Mouse (Mus musculus) induced T-regulatory cell, adult 2 months (primary cell): ENCODE measurements around the gene Gphn.
A peak's percentile ranks its signal among the peaks of the same experiment; 100 is the strongest.

ENCODE experiments used
- DNase-seq: peaks from one replicate; pipeline ENCODE4 v3.0.0-alpha.2; 2012; ENCODE audit warnings: low read depth

Gene Gphn

DNA sequence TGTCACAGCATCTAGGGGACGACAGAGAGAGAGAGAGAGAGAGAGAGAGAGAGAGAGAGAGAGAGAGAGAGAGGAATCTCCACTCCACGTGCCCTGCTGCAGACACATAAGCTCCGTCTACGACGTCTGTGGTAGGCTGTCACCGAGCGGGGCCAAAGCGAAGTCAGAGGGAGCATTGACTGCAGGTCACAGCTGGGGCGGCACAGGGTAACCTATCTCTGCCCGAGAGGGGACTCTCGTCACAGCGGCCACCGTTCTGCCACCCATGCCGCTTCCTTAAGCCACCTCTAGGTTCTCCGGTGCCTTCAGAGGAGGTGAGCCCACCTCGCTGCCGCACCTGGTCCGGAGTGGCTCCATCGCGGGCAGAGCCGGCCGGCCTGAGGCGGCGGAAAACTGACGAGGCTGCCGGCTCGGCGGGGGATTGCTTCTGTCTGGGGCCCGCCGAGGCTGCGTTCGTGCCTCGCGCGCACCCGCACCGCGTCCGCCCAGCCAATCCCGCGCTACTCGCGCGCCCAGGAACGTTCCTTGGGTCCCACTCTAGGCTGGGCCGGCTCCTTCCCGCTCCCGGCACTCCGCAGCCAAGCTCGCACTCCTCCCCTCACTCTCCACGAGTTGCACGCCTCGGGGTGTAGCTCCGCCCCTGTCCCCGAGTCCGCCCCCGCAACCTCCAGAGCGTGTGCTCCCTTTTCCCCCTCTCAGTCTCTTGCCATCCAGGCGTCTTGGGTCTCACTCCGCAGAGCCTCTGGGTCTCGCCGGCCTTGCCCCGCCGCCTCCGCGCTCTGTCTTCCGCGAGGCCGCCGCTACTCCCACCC lies at the start of gene Gphn:
TSS of gene Gphn (plus strand) at position 673 of the 812 bp plus-strand sequence.
- peak; percentile 86 for DNase-seq

DNA sequence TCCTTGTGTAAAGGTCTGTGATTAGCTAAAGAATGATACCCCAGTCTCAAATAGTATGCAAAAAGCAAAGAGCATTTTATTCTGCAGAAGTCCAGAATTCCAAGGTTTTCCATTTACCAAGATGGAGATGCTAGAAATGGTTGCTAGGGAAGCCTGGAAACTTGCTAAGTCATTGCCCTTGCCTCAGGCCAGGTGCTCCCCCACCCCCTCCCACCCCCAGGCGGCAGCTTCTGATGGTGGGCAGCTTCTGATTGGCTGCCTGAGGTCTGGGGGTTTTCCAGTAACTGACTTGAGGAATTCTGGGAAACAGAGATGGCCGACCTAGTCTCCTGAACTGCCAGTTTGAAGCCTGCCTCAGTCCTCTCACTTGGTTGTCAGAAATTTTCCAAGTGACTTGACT lies 44.7 kb upstream of the Gphn start:
- DNase-seq: no peak

DNA sequence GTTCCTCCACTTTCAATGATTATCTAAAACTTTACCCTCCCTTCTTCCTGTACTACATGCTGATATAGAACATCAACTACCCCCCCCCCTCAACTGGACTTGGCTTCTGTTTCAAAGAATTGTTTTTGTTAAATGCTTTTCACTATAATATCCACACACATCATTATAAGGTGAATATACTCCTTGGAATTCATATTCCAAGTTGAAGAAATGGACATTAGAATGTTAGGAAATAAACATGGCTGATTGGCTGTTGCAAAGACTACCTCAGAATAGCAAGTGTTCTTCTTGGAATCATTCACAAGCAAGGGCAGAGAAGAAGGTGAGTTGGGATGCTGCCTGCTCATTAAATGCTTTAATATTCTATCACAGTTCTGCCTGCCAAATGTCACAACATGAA lies 32.2 kb upstream of the Gphn start, which contains the start of gene Gm6657:
TSS of gene Gm6657 (plus strand) at position 301 of the 400 bp plus-strand sequence.
- DNase-seq: no peak

DNA sequence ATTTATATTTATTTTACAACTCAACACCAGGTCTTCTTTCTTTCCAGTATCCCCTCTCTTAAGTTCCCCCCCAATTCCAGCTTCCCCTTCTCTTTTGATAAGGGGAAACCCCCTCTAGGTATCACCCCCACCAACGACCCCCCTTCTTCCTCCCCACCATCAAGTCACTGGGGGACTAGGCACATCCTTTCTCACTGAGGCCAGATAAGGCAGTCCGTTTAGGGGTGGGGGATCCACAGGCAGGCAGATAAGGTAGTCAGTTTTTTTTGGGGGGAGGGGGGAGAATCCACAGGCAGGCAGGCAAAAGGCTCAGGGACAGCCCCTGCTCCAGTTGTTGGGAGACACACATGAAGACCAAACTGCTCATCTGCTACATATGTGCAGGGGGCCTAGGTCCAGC lies 30.8 kb upstream of the Gphn start:
- no peak for DNase-seq

DNA sequence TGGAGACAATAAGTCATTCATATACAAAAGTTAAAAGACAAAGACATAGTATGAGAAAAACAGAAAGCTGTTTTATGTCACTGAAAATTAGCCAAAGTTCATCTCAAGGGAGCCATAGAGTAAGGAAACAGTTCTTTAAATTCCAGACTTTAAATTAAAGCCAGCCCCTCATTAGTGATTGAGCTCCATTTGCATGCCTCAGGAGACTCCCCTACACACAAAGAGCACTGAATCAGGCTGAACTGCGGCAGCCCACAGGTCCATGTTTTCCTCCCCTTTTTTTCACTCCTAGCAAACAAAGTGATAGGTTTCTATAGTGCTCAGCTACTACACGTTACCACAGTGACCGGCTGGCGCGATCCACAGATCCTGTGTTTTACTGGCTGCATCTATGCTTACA lies 22.5 kb upstream of the Gphn start:
- DNase-seq: no peak

DNA sequence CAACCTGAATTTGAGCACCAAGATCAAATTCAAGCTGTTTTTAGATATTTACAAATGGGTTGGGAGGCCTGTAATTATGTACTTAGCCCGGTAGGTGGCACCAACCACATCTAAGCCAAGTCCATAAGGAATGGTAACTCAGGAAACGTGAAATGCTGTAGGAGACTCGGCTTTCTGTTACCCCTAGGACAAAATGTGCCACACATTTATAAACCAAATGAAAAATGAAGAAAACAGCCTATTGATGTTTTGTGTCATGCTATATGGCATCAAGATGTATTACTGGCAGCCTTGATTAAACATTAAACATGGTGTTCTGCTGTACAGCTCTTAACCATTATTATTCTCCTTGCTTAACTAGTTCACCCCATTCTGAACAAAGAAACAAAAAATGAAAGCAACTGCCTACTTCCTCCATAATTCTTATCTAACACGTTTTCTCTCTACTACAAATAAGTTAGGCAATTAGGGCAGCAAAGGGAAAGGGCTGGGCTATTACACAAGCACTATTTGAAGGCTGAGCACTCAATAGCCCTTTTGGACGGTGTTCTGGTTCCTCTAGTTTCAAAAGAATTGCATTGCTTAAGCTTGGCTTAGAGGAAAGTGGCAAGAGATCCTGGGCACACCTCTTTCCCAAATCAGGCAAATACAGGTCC lies 20.1 kb upstream of the Gphn start:
- DNase-seq: peak; percentile 81

DNA sequence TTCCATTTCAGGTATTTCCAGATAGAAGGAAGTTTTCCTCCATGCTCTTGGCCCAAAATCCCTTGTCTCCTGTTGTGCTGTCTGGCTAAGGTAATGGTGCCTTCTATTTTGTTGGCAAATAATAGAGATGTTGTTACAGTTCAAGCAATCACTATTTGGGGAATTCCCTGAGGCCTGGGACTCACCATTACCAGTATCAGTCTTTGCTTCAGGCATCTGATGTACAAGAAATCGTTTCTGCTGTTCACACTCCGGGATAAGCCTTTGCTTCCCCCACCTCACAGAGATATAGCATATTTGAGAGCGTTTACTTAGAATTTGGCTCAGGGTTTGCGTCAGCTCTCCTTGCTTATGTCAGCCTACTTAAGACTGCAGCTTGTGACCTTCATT lies 19.6 kb upstream of the Gphn start:
- DNase-seq: no peak

DNA sequence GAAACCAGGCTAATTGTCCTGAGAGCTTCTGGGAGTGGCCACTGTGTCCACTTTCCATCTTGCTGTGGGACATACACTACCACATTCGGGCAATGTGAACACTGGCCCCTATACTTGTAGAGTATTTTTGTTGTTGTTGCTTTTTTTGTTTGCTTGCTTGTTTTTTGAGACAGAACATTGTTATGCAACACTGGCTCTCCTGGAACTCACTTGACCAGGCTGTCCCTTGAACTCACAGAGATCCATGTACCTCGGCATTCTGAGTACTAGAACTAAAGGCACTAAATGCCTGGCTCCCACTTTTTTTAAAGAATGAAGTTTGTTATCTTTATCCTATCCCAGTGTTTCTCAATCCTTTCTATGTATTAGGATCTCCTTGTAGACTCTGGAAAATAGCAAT lies 16.3 kb upstream of the Gphn start:
- DNase-seq: no peak

DNA sequence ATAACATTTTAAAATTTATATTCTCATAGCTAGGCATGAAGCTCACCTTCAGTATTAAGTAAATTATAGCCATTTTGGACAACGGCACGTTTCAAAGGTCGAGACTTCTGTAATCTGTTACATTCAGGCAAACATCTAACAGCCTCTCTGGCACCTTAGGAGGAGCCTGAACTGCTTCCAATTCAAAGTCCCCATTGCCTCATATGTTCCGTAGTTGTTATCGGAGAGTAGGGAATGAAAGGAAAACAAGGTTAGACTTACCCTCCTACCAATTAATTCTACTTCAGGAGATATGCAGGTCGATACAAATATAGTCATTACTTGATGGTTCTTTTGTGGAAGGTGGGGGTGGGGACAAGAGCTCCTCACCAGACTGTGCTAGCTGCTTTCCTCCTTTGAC lies 10.7 kb upstream of the Gphn start:
- DNase-seq: no peak

DNA sequence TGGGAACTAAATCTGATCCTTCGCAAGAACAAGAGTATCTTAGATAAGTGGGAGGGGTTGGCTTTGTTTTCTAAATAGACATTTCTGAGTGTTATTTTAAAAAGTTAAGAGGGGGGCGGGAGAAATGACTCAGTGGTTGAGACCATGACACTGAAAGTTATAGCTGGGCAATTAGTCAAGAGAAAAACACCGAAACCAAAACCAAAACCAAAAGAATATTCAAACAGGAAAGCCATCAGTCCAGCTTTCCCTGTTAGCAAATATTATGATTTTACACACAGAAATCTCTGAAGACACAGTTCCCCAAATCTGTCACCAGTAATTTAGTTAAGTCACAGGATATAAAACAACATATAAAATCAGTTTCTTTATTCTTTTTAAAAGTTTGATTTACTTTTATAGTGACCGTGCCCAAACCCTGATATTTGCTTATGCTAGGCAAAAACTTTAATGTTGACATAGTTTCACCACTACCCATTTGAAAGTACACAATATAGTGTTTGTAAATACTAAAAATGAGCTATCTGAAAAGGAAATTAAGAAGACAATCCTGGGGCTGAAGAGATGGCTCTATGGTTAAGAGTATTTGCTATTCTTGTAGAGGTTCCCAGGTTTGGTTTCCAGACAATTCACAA lies 6.9 kb upstream of the Gphn start:
- peak; percentile 70 for DNase-seq

DNA sequence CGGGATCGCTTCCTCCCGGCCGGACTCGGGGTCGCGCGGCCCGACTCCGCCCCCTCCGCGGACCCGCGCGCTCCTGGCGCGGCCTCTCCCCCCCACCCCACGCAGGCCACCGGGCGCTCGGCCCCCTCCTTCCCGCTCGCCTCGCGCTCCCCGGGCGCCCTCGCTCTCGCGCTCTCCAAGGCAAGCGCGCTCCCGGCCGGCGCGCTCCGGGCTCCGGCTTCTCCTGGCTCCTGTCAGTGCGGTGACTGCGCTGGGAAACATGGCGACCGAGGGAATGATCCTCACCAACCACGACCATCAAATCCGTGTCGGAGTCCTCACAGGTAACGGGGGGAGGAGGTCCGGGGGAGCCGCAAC lies 318 bp downstream of the Gphn start:
- no peak for DNase-seq

DNA sequence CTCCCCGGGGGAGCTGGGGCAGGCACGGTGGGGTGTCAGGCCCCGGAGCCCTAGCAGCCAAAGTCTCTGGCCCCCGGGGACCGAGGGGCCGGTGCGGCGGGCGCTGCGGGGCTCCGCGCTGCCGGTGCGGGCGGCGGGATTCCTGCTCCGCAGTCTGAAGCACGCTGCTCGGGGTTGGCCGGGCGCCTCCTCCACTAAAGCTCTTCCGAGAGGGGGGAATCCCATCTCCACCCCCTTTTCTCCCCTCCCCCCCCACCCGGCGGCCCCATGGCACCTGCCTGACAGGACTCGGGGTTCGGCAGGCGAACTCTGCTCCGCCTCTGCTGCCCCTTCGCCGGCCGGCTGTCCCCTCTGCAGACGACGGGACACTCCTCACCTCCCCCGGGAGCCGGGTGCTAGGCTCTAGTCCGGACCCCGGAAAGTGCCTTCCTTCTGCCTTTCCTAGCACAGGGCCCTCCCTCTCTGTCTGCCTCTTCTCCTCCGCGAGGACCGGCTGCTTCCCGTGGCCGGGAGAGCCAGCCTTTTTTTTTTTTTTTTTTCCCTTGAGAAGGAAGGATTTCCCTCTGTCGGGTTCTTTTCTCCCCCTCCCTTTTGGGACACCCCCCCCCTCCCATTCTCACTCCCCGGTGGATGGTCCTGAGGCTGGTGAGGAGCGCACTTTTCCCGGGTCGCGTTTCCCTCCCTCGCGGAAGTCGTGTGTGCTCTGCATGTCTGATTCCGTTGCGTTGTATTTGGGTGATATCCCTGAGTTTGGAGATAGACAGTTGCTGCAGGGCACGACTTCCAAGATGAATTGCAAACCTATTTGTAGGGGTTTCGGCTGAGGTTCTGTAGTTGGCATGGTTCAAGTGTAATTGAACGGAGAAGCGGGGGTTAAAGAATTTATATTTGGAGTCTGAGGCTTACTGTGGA lies 1.1 kb downstream of the Gphn start:
- peak; percentile 64 for DNase-seq

DNA sequence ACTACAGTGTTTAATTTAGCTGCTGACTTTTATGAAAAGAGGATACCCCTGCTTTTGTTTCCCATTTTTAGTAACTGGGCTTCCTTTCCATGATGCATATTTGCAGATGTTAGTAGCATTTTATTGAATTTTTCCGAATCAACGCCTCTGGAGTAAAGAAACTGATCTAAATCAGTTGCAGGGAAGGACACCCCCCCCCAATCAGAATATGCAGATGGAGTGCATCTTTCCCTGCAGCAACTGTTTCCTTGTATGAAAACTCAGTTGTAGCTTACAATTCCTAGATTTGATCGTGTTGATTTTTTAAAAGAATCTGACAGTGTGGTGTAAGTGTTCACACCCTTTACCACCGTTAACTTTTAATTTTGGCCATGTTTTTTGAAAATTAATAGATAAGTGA lies 2.0 kb downstream of the Gphn start:
- DNase-seq: peak; percentile 12

DNA sequence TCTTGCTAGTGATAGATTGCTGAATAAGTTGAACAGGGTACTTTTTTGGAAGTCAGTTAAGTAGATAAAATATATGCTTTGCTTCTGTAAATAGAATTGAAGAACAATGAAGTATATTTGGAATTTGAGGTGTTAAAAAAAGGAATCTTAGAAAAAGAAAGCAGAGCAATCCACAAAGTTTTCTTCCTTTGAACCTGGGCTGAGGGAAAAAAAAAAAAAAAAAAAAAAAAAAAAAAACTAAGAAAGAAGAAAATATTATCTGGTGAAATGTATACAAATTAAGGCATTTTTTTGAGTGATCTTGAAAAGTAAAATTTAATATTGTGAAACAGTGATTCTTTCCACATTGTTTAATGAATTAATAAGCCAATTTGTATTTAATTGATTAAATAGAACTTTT lies 6.4 kb downstream of the Gphn start:
- DNase-seq: no peak

DNA sequence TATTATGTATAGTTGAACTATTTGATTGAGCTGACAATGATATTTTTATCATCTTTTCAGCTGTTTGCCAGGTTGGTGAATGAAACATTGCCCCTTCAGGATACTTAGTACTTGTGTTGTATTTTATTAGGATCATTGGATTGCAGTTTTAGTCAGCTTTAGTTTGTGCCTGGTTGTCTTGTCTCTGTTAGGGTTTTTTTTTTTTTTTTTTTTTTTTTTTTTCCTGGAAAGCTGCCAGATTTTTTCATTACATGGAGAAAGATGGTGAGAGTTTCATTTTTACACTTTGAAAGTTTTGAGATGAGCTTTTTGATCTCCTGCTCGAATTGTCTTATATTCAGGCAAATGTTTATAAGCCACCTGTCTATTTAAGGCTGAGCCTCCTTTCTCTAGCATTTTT lies 22.2 kb downstream of the Gphn start:
- no peak for DNase-seq

DNA sequence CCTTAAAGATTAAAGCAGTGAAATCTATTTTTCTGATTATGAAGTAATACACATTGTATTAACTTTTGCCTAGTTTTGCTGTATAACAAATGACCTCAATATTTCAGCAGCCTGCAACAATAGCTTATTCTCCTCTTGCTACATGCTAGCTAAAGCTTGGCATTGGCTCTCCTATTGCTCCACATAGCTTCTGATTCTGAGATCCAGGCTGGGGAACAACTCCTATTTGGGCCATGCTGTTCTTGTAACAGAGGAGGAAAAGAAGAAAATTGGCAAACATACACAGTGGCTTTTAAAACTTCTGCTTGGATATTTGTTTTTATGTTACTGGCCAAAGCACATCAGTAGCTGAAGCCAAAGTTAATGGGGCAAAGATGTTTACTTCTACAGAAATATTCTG lies 23.0 kb downstream of the Gphn start:
- no peak for DNase-seq

DNA sequence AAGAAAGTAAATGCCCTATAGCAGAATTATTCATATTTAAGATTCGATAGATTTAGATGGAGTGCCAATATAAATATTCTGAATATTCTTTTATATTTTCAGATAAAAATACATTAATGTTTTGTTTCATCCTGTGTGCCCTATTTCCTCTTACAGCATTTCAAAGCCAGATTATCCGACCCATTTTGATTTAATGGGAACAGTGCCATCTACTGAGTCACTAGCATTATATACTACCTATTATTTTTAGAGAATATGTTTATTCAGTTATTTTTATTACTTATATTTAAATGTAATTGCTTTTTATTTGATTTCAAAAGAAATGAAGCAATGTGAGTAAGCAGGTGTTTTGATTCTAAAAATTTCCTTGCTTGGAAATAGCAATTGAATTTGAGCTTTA lies 51.2 kb downstream of the Gphn start:
- DNase-seq: no peak

DNA sequence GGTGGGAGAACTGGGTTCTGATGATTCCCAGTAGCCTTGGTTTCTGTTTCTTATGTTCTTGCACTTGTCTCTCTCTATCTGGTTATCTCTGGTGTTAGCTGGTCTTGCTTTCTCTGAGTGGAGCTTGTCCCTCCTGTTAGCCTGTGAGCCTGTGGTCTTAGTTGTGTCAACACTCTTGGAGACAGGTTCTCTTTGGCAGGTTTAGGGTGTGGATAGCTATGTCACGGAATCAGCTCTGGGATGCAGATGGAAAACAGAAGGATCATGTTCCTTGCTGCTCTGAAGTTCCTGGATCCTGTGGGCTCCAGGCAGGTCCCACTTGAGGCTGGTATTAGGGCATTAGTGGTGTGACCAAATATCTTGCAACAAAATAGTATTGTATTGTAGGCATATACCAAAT lies 64.2 kb downstream of the Gphn start:
- no peak for DNase-seq

DNA sequence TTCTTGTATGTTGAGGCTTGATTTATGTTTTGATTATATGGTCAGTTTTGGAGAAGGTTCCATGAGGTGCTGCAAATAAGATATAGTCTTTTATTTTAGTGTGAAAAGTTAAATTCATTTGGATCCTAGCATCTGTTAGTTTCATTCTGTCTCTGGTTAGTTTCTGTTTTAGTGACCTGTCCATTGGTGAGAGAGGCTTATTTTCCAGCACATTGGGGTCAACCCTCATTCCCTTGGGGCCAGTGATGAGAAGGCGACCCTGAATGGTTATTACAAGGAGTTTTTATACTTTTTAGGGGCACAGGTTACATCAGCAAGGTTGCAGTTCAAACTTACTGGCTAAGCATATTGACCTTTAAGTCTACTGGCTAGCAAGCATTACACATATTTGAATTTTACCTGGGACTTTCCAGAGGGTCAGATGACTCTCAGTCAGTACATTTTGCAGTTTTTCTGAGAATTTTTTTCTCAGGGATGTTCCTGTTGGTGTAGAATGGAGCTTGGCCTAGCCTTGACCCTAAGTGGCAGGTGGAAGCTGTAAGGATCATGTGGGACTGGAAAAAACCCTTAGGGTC lies 72.7 kb downstream of the Gphn start:
- no peak for DNase-seq

DNA sequence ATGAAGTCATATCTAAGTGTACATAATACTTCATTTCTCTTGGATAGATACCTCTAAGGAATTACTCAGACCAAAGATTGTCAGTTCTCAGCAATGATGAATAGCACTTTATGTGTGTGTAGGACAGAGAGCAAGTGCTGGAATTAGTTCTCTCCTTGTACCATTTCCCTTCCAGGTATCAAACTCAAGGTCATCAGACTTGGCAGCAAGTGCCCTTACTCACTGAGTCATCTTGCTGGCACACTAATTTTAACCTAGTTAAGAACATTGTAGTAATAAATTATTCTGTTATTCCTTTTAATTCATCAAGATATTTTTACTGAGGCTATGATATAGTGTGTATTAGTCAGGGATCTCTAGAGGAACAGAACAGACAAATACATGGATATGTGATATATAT lies 88.9 kb downstream of the Gphn start:
- DNase-seq: no peak

DNA sequence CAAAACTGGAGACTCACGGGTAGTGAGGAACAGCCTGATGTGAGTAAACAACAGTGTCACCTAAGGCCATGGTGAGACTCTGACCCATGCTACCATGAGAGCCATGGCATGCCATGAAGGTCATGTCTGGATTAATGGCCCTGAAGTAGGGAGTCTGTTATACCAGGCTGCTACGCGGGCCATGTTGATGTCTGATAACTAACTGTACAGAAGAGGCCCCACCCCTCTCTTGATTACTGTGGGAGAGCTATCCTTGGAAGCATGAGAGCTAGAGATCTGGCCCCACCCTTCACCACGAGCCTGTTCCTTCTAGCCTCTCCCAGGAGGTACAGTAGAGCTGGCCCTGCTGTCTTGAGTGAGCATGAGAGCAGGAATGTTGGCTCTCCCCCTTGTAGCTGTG lies 101.8 kb downstream of the Gphn start:
- no peak for DNase-seq

DNA sequence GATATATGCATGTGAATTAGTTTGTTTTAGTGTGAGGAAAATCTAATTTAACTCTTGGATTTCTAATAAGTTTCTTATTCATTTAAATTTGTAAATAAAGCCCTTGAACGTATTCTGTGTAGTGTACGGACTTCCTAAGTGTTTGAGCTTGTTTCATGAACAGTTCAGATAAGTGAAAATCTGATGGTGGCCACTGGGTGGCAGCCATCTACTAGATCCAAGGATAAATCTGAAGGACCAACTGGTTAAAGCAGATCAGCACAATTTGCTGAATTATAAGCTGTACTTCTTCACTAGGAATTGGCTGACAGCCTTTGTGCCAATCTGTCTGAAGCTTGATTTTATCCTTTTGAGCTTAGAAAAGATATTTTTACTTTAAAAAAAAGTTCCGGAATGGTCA lies 105.9 kb downstream of the Gphn start:
- DNase-seq: peak; percentile 56
